Mouse (Mus musculus) layer of hippocampus, adult 9-11 months (tissue): ENCODE data around the gene Fxyd4.

ENCODE experiments used
- DNase-seq: peaks from one replicate; pipeline ENCODE4 v3.0.0; 2022

The Fxyd4 gene

GRCm38 (mm10) chr6:117937222-117937932, at the start of gene Fxyd4:
TSS of gene Fxyd4 (minus strand) at chr6:117937692.
- DNase-seq, result no peak

DNA sequence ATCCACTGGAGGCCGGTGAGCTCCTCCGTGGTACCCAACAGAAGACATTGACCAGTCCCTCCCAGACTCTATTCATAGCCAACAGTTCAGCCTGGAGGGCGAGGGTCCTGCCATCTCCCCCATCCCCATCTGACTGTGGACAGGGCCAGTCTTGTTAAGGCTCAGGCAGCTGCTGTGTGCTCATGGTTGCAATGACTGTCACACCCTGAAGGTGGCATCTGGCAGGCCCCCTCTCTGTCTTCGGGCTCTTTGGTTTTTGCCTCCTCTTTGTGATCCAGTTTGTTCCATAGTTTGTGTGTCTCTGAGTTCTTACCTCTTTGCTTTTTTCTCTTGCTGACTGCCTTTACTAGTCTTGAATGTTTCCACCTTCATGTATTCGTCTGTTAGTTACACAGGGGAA, 49.7 kb upstream of the Fxyd4 start:
- no peak for DNase-seq

GRCm38 (mm10) chr6:117966729-117967128, 29.2 kb upstream of the Fxyd4 start:
- no peak for DNase-seq

DNA sequence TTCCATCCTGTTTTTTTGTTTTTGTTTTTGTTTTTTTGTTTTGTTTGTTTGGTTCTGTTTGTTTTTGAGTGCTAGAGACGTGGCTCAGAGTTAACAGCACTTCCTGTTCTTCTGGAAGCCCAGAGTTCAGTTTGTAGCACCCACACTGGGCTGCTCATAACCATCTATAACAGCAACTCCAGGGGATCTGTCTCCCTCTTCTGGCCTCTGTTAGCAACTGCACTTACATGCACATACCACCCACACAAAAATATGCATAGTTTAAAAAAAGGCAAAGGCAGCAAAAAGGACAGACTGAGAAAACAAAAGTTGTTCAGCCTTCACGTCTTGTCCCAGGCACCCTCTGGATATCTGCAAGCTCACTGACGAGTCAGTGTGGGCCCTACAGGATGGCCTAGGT, 25.7 kb upstream of the Fxyd4 start:
- no peak for DNase-seq

DNA sequence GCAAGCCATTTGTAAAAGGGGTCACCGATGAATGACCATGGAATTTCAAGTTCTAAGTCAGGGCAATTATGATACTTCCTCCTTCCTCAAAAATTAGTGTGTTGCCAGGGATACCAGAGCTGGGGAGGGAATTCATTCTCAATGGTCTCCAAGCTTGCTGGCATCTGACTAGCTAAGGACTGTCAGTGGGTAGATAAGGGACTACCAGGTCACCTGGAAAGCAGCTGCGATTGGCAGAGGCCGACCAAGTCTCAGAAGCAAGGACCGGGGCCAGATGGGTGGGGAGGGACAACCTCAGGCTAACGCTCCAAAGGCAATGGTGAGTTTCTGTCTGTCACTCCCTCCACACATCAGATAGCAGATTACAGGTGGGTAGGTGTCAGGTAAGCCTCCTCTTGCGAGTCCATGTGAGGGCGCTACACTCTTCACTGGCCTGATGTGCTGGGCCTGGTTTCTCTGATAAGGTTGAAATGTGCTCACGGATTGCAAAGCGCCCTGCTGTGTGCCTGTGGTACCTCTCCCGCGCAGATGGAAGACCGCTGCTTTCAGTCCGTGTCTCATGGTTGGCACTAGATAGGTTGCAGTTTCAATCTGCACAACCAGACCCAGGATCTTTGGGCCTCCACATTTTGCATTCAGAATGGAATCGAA, 19.5 kb upstream of the Fxyd4 start:
- peak; percentile 29 for DNase-seq

DNA sequence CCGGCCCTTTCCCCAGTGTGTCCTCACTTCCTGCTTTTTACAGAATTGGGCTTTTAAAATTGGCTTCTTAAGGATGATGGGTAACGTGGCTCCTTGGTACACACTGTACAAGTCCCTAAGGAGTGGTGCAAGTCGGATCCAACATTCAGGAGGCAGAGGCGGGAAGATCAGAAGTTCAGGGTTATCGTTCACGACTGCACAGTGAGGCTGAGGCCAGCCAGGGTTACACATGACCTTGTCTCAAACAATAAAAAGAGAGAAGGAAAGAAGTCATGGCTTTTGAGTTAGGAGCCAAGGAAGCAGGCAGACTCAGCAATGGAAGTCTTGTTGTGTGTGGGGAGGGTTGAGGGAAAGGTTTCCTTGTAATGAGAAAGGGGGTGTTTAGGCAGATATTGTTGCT, 18.7 kb upstream of the Fxyd4 start:
- DNase-seq, result no peak

DNA sequence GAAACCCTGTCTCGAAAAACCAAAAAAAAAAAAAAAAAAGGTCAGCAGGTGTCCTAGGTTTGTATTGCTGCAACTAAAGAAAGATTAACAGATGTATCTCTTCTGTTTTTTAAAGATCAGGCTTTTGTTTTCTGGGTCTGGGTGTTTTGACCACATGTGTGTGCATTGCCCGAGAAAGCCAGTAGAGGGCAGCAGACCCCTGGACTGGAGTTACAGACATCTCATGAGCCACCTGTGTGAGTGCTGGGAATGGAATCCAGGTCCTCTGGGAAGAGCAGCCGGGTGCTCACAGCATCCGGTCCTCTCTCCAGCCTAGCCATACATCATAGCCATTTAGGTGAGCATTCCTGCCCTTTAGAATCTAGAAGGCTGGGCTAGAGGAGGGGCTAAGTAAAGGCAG, 14.8 kb upstream of the Fxyd4 start:
- no peak for DNase-seq

GRCm38 (mm10) chr6:117943899-117944298, 6.4 kb upstream of the Fxyd4 start:
- no peak for DNase-seq

GRCm38 (mm10) chr6:117942769-117943168, 5.3 kb upstream of the Fxyd4 start:
- peak; percentile 76 for DNase-seq

DNA sequence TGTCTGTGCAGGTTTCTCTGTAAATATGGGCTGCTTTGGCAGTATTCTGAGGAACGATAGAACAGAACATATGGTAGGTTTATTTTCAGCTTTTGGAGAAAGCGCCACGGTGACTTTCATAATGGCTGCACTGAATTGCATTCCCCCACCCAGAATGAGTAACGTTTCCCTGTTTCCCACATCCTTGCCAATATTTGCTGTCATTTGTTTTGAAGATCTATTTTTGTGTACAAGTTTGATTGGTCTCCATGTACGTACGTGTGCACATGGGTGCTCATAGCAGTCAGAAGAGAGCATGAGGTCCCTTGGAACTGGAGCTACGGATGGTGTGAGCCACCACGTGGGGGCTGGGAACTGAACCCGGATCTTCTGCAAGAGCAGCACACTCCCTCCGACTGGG, 1.5 kb upstream of the Fxyd4 start:
- peak; percentile 61 for DNase-seq

- DNase-seq, result no peak
These were observed 1.5 kb downstream of the Fxyd4 start for GRCm38 (mm10) chr6:117935681-117936612.

- no peak for DNase-seq
These were observed 3.2 kb downstream of the Fxyd4 start for GRCm38 (mm10) chr6:117934301-117934700.

GRCm38 (mm10) chr6:117932325-117933051, 5.0 kb downstream of the Fxyd4 start:
- DNase-seq, result no peak

DNA sequence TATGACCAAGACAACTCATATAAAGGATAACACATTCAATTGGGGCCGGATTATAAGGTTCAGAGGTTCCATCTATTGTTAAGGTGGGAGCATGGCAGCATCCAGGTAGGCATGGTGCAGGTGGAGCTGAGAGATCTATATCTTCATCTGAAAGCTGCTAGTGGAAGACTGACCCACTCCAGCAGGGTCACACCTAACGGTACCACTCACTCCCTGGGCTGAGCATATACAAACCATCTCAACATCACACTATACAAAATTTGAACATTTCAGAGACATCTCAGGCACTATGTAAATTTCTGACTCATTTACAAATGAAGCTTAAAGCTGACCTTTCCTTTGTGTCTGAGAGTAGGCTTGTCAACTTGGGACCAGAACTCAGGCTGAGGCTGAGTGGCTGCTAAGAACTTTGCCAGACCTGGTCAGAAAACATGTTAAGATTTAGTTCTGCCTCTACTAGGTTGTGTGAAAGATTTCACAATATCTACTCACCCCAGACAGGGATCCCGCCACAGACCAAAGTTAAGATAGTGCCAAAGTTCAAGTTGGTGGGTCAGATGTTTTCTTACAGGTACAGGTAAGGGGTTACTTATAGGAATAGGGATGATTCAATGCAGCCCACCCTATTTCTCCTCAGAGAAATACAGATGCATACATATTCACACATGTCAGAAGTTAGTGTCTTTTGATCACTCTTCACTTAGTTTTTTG, 7.4 kb downstream of the Fxyd4 start:
- DNase-seq, result no peak

- DNase-seq, result no peak
These were observed 8.7 kb downstream of the Fxyd4 start for GRCm38 (mm10) chr6:117928746-117929145.

DNA sequence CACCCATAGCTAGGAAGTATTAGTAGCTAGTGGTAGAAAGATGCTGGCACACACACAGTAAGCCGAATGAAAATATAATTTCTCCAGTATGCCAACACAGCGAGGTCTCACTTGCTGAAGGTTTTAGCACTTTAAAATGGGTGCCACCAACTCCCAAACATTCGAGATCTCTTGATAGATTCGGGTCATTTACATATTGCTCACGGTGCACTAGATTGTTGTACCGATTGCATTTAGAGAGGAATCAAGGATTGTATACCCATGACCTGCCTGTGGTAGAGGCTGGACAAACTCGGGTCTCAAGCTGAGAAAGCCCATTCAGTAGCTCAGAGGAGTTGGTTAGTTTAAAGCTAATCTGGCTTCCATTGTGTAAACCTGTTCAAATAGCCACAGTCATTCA, 9.5 kb downstream of the Fxyd4 start:
- DNase-seq, result no peak

GRCm38 (mm10) chr6:117926871-117927491, 10.5 kb downstream of the Fxyd4 start:
- DNase-seq, result no peak

GRCm38 (mm10) chr6:117922041-117922440, 15.5 kb downstream of the Fxyd4 start:
- DNase-seq, result no peak

DNA sequence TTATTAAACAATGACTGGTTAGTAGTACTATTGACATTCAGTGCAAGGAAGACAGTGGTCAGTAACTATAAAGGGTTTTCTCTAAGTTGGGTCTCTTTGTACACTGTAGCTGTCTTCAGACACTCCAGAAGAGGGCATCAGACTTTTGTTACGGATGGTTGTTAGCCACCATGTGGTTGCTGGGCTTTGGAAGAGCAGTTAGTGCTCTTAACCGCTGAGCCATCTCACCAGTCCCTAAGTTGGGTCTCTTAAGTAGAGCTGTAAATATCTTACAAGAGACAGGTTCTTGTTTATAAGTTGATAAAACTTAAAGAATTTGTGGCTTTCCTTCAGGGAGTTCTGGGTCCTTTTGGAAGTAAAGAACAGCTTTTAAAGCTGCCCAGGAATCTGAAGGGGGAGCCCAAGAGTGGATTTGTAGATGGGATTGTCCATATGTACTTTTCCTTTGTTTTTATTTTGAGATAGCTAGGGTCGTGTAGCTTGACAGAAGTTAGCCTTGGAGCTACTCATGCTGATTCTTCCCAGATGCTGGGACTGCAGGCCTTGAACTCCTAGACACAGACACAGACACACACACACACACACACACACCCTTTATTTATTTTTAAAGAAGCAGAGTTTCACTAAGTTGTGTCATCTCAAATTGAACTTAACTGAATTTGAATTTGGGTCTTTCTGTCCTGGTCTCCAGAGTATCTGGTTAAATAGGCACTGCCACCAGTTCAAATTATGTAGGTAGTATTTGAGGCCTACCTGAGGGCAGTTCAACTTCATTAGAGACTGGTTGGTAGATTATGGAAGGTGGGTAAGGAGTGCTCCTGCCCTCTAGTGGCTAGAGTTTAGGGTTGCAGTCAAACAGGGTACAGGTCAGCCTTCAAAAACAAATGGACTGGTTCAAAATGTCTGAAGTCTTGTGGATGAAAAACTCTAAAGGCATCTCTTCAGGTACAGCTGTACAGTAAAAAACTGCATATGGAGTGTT, 16.5 kb downstream of the Fxyd4 start:
- no peak for DNase-seq

DNA sequence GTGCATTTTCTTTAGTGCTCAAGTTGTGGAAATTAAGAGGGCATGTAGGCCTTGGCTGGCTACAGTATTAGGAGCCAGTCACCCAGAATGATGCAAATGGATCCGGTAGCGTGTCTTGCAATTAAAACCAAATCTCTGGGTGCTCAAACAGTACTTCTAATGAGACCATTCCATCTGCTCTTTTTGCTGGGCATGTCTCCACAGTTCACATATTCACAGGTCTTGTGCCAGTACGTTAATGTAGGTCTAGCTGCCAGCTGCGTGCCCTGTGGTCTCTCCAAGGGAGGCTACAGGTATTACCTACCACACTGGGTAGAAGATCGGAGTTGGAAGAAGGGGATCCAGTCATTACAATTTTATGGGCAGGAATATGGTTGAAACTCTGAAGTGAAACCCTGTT, 19.4 kb downstream of the Fxyd4 start:
- DNase-seq, result no peak

GRCm38 (mm10) chr6:117917576-117917975, 19.9 kb downstream of the Fxyd4 start:
- peak; percentile 38 for DNase-seq
